Comparison of ENCODE assay signal across 26 mouse cellular contexts in genomic region chr4:56698671-56699070, GRCm38 (mm10). TPM values are rescaled to one million over a fixed set of nuclear protein-coding genes. Genes with fewer than 3 reads are reported as not detected.
"Had no signal": no experiment of that assay in that cellular context is flagged by ENCODE, and none has a peak within 500 bp of the region (broad histone marks: within the 10 kb centered on the region; RNA-seq: fewer than 3 reads in every experiment).

No protein-coding gene starts in this region.

- H3K9ac ChIP-seq: liver, embryonic 15.5 days; lung, embryonic 14.5 days; midbrain, embryonic 15.5 days; neural tube, embryonic 12.5 days had no signal

- H3K36me3 ChIP-seq: limb, embryonic 10.5 days; liver, embryonic 15.5 days; midbrain, embryonic 15.5 days; neural tube, embryonic 12.5 days had no signal

- H3K4me3 ChIP-seq: left cerebral cortex, adult 2 months; limb, embryonic 10.5 days; liver, embryonic 15.5 days; megakaryocyte, embryonic 14.5 days; midbrain, embryonic 15.5 days; neural tube, embryonic 12.5 days had no signal

- H3K9me3 ChIP-seq: limb, embryonic 10.5 days; liver, embryonic 15.5 days; megakaryocyte, embryonic 14.5 days; midbrain, embryonic 15.5 days; neural tube, embryonic 12.5 days had no signal

- ATAC-seq: intestine, embryonic 16.5 days; midbrain, embryonic 15.5 days had no signal

- H3K4me2 ChIP-seq: liver, embryonic 11.5 days; liver, embryonic 15.5 days; lung, embryonic 14.5 days; midbrain, embryonic 11.5 days; midbrain, embryonic 15.5 days; neural tube, embryonic 12.5 days had no signal

- DNase-seq: kidney, adult 9 months; kidney, postnatal 14 days; lung, embryonic 14.5 days; lung, postnatal 14 days; spleen, adult 18-20 months; thymus, adult 18-20 months; thymus, postnatal 25 days had no signal

- H3K27me3 ChIP-seq: liver, embryonic 15.5 days; megakaryocyte, embryonic 14.5 days; midbrain, embryonic 15.5 days; neural tube, embryonic 12.5 days had no signal

- H3K4me1 ChIP-seq: liver, embryonic 15.5 days; megakaryocyte, embryonic 14.5 days; midbrain, embryonic 15.5 days; neural tube, embryonic 12.5 days had no signal

- H3K27ac ChIP-seq: left cerebral cortex, adult 2 months; limb, embryonic 10.5 days; liver, embryonic 15.5 days; macrophage; midbrain, embryonic 15.5 days; neural tube, embryonic 12.5 days had no signal

RNA-seq across cellular contexts. Expression of gene Gm26657, which starts 41.2 kb away (rescaled TPM):
- total RNA-seq: layer of hippocampus, adult 8-10 months; layer of hippocampus, postnatal 25 days; left cerebral cortex, adult 2 months; left cerebral cortex, postnatal 14 days; monocyte, adult 5-6 weeks; neutrophil, adult 5-6 weeks had no signal
- polyA plus RNA-seq: intestine, embryonic 16.5 days; large intestine, adult 2 months; limb, embryonic 10.5 days; limb, embryonic 14.5 days; liver, embryonic 11.5 days; liver, embryonic 15.5 days; lung, embryonic 14.5 days; macrophage; midbrain, embryonic 15.5 days; neural tube, embryonic 12.5 days; stomach, embryonic 16.5 days; urinary bladder, adult 2 months had no signal

RNA-seq across cellular contexts. Expression of gene Actl7b, which starts 42.6 kb away (rescaled TPM):
- total RNA-seq: left cerebral cortex, adult 2 months had no signal
- polyA plus RNA-seq: intestine, embryonic 16.5 days; large intestine, adult 2 months; limb, embryonic 10.5 days; liver, embryonic 11.5 days; liver, embryonic 15.5 days; lung, embryonic 14.5 days; macrophage; midbrain, embryonic 11.5 days; midbrain, embryonic 15.5 days; neural tube, embryonic 12.5 days; stomach, embryonic 16.5 days; urinary bladder, adult 2 months had no signal

RNA-seq across cellular contexts. Expression of gene Actl7a, which starts 44.5 kb away (rescaled TPM):
- total RNA-seq: layer of hippocampus, adult 8-10 months; layer of hippocampus, postnatal 25 days; left cerebral cortex, adult 2 months; left cerebral cortex, postnatal 14 days; monocyte, adult 5-6 weeks; neutrophil, adult 5-6 weeks had no signal
- polyA plus RNA-seq: intestine, embryonic 16.5 days; large intestine, adult 2 months; limb, embryonic 10.5 days; limb, embryonic 14.5 days; liver, embryonic 11.5 days; liver, embryonic 15.5 days; lung, embryonic 14.5 days; macrophage; midbrain, embryonic 15.5 days; neural tube, embryonic 12.5 days; stomach, embryonic 16.5 days; urinary bladder, adult 2 months had no signal
